Mouse (Mus musculus): ENCODE measurements around the gene Oas1e.

GRCm38 (mm10) chr5:120751206-120751605 is 44.1 kb downstream of the Oas1e start:
- no peak for TF ChIP-seq CTCF (IDR thresholded peaks at IDR 0.05; ENCODE audit: low read depth, low read length)
- no peak for TF ChIP-seq TAL1 (conservative IDR thresholded peaks at IDR 0.05; ENCODE audit: low read depth, low read length)

Measured in G1E (cell line).